Mouse (Mus musculus) lung, embryonic 15.5 days (tissue): ENCODE measurements around the gene Nsun5. TPM values are rescaled to one million over a fixed set of nuclear protein-coding genes. Genes with fewer than 3 reads are reported as not detected.
"Not testable (repeated sequence)": the region's sequence is repeated elsewhere in the genome, so short reads cannot be mapped to it uniquely, and the experiment has no call there.

Source experiments
- ATAC-seq: fragments of 200-750 bp; cut with Nextera tagmentation; 2 replicates; pipeline ENCODE4 v1.8.0; 2017; ENCODE audit warnings: moderate number of reproducible peaks, borderline replicate concordance; ENCODE audit not compliant: low FRiP score, low TSS enrichment; ENCODE audit errors: extremely low read depth
- H3K27ac ChIP-seq: fragments of 300-500 bp; sonication (generic); 2 replicates; pipeline ENCODE4 v1.5.1; 2015; ENCODE audit warnings: moderate library complexity, mild to moderate bottlenecking, inconsistent platforms
- H3K27me3 ChIP-seq: fragments of 300-500 bp; sonication (generic); 2 replicates; pipeline ENCODE4 v1.6.1; 2015; ENCODE audit warnings: inconsistent platforms
- H3K36me3 ChIP-seq: fragments of 300-500 bp; sonication (generic); 2 replicates; pipeline ENCODE4 v1.6.1; 2015; ENCODE audit warnings: inconsistent platforms
- H3K4me1 ChIP-seq: fragments of 300-500 bp; sonication (generic); 2 replicates; pipeline ENCODE4 v1.6.1; 2015; ENCODE audit warnings: inconsistent platforms
- H3K4me2 ChIP-seq: fragments of 300-500 bp; sonication (generic); 2 replicates; pipeline ENCODE4 v1.6.1; 2015; ENCODE audit warnings: inconsistent platforms, mild to moderate bottlenecking, moderate library complexity
- H3K4me3 ChIP-seq: fragments of 300-500 bp; sonication (generic); 2 replicates; pipeline ENCODE4 v1.5.1; 2015; ENCODE audit warnings: mild to moderate bottlenecking, inconsistent platforms
- H3K9ac ChIP-seq: fragments of 300-500 bp; sonication (generic); 2 replicates; pipeline ENCODE4 v1.6.1; 2015; ENCODE audit warnings: inconsistent platforms
- H3K9me3 ChIP-seq: fragments of 300-500 bp; sonication (generic); 2 replicates; pipeline ENCODE4 v1.6.1; 2016; ENCODE audit warnings: inconsistent platforms
- WGBS: fragments of 180-500 bp; shearing (Covaris S2); methylation state at CpG from one replicate; pipeline ENCODE4 v1.1.7; 2015; 5-methylcytosine and 5-hydroxymethylcytosine counted together
- polyA plus RNA-seq: library from polyadenylated mRNA; unstranded; fragments of >200 nt; fragmentation: Nextera tagmentation; extraction: Ambion mirVana; gene quantifications from 2 replicates; pipeline ENCODE4 v1.2.1, GENCODE M21; 2015

The Nsun5 gene
- polyA plus RNA-seq, 1 experiment from 2014 or later: 37.5 TPM

DNA sequence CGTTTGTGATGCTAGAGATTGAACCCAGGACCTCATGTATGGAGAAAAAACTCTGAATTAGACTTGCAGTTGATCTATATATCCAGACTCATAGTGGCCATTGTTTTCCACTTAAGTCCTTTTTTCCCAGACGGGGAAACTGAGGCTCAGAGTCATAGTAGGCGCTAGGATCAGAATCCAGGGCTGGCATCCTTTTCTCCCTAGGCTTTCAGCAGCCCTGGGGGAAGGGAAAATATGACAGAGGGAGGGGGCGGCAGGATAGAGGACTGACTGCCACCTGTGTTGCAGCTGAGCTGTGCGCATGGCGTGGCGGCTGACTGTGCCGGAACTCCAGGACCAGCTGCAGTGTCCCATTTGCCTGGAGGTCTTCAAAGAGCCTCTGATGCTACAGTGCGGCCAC lies 16.8 kb upstream of the Nsun5 start, which contains the start of gene Trim50:
TSS of gene Trim50 (plus strand) at position 301 of the 400 bp plus-strand sequence.
- ATAC-seq: no peak
- Histone ChIP-seq H3K9ac (no peak within 1 kb of the TSS), H3K4me1 (no peaks in the 10 kb centered on the region), H3K4me2 (no peak within 1 kb of the TSS), H3K27ac (no peak within 1 kb of the TSS), H3K9me3 (no peaks in the 10 kb centered on the region), H3K4me3 (no peak within 1 kb of the TSS), H3K36me3 (no peaks in the 10 kb centered on the region), H3K27me3 (peaks cover 14% of the 10 kb centered on the region)
- WGBS: 48% methylated on average over 9 of the region's 9 CpGs

- H3K27me3 ChIP-seq: peaks cover 14% of the 10 kb centered on the region
- no peak overlapping the region for H3K4me3 ChIP-seq
- H3K4me1 ChIP-seq: no peaks in the 10 kb centered on the region
- H3K9ac ChIP-seq: no peak overlapping the region
- no peak overlapping the region for H3K4me2 ChIP-seq
- H3K9me3 ChIP-seq: no peaks in the 10 kb centered on the region
- no peak overlapping the region for H3K27ac ChIP-seq
- no peaks in the 10 kb centered on the region for H3K36me3 ChIP-seq
- 16% methylated on average over 20 of the region's 20 CpGs for WGBS
- no peak for ATAC-seq
Observed at GRCm38 (mm10) chr5:135353564-135353963, 16.2 kb upstream of the Nsun5 start.

DNA sequence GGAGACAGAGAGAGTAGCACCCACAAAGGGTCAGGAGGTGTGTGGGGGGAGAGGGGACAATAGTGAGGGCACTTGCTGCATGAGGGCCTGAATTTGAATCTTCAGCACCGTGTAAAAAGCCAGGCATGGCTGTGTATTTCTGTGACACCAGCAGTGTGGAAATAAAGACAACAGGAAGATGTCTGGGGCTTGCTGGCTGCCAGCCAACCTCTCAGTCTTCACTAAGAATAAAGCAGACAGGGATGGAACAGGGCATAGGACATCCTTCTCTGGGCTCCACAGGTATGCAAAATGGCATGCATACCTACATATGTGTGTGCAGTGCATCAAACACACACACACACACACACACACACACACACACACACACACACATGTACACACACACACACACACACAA lies 13.7 kb upstream of the Nsun5 start:
- WGBS: 21% methylated on average over 1 of the region's 1 CpGs
- Histone ChIP-seq H3K36me3 (no peaks in the 10 kb centered on the region), H3K9me3 (no peaks in the 10 kb centered on the region), H3K27me3 (peaks cover 14% of the 10 kb centered on the region), H3K4me2 (no peak overlapping the region), H3K27ac (no peak overlapping the region), H3K4me3 (no peak overlapping the region), H3K4me1 (no peaks in the 10 kb centered on the region), H3K9ac (no peak overlapping the region)
- ATAC-seq: no peak

GRCm38 (mm10) chr5:135357556-135357955 lies 12.2 kb upstream of the Nsun5 start:
- H3K9me3 ChIP-seq: no peaks in the 10 kb centered on the region
- ATAC-seq: peak; percentile 75; the same call in 1 of the 2 replicates
- WGBS: 82% methylated on average over 2 of the region's 2 CpGs
- no peaks in the 10 kb centered on the region for H3K4me1 ChIP-seq
- H3K27me3 ChIP-seq: peaks cover 14% of the 10 kb centered on the region
- H3K4me3 ChIP-seq: no peak overlapping the region
- no peak overlapping the region for H3K4me2 ChIP-seq
- H3K36me3 ChIP-seq: no peaks in the 10 kb centered on the region
- no peak overlapping the region for H3K9ac ChIP-seq
- no peak overlapping the region for H3K27ac ChIP-seq

- H3K4me1 ChIP-seq: no peaks in the 10 kb centered on the region
- H3K4me2 ChIP-seq: no peak overlapping the region
- no peaks in the 10 kb centered on the region for H3K27me3 ChIP-seq
- WGBS: 77% methylated on average over 2 of the region's 2 CpGs
- no peak overlapping the region for H3K4me3 ChIP-seq
- no peaks in the 10 kb centered on the region for H3K36me3 ChIP-seq
- no peak for ATAC-seq
- H3K9me3 ChIP-seq: no peaks in the 10 kb centered on the region
- H3K9ac ChIP-seq: no peak overlapping the region
- no peak overlapping the region for H3K27ac ChIP-seq
Observed at GRCm38 (mm10) chr5:135359772-135360171, 10.0 kb upstream of the Nsun5 start.

DNA sequence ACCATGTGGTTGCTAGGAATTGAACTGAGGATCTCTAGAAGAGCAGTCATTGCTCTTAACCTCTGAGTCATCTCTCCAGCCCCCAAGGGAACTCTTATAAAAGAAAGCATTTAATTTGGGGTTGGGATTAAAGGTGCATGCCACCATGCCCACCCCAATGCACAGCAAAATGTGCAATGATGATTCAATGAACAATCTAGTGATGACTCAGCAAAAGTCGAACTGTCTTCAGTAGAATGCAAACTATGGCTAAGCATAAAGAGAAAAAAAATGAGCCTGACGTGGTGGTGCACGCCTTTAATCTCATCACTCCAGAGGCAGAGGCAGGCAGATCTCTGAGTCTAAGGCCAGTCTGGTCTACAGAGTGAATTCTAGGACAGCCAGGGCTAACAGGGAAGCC lies 7.2 kb upstream of the Nsun5 start:
- H3K4me1 ChIP-seq: no peaks in the 10 kb centered on the region
- no peak for ATAC-seq
- no peaks in the 10 kb centered on the region for H3K9me3 ChIP-seq
- no peaks in the 10 kb centered on the region for H3K27me3 ChIP-seq
- no peaks in the 10 kb centered on the region for H3K36me3 ChIP-seq
- WGBS: 81% methylated on average over 3 of the region's 3 CpGs
- no peak overlapping the region for H3K4me3 ChIP-seq
- H3K27ac ChIP-seq: no peak overlapping the region
- no peak overlapping the region for H3K9ac ChIP-seq
- no peak overlapping the region for H3K4me2 ChIP-seq

DNA sequence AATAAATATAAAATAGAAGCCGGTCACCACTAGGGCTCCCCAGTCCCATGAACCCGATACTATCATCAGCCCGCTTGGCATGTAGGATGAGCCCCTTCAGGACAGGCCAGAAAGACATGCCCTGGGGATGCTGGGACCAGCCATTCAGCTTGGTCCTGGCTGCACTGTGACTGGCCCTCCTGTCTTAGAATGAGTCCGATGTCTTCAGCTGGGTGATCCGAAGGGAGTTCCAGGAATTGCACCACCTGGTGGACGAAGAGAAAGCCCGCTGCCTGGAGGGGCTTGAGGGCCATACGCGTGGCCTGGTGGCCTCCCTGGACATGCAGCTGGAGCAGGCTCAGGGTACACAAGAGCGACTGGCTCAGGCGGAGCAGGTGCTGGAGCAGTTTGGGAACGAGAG lies 6.2 kb upstream of the Nsun5 start:
- Histone ChIP-seq H3K27ac (no peak overlapping the region), H3K36me3 (no peaks in the 10 kb centered on the region), H3K27me3 (no peaks in the 10 kb centered on the region), H3K4me3 (no peak overlapping the region), H3K4me1 (no peaks in the 10 kb centered on the region), H3K4me2 (no peak overlapping the region), H3K9ac (no peak overlapping the region), H3K9me3 (no peaks in the 10 kb centered on the region)
- ATAC-seq: no peak
- WGBS: 21% methylated on average over 12 of the region's 12 CpGs

DNA sequence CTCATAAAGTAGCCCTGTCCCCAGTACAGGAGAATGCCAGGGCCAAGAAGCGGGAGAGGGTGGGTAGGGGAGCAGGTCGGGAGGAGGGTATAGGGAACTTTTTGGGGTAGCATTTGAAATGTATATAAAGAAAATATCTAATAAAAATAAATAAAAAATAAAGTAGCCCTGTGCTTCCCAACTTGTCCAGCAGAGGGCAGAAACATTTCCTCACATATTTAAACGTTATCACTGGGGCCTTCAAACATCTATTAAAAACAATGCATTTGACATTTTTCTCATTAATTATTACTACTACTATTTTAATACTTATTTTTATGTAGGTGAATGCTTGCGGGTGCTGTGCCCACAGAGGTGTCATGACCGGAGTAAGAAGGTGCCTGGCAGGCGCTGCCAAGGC lies 1.9 kb upstream of the Nsun5 start:
- Histone ChIP-seq H3K27me3 (no peaks in the 10 kb centered on the region), H3K9me3 (no peaks in the 10 kb centered on the region), H3K4me1 (peaks cover 15% of the 10 kb centered on the region), H3K27ac (no peak overlapping the region), H3K4me2 (no peak overlapping the region), H3K9ac (no peak overlapping the region), H3K4me3 (no peak overlapping the region), H3K36me3 (peaks cover 12% of the 10 kb centered on the region; the same call in 1 of the 2 replicates)
- 49% methylated on average over 6 of the region's 6 CpGs for WGBS
- no peak for ATAC-seq

DNA sequence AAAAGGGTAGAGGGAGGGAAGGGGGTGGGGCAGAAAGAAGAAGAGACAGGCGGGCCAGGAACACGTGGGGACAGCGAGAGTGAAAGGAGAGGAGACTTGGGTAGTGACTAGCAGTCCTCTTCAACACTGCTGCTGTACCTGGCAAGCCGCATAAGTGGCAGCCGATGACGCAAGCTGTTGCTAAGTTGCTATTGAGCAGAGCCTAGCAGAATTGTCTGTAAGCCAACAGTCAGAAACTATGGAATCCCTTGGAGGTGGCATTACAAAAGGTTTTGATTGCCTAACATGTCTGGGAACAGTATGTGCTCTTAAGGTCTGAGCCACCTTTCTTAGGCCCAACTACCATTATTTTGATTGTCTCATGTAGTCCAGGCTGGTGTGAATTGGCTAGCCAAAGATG lies 1.4 kb upstream of the Nsun5 start:
- no peak for ATAC-seq
- 88% methylated on average over 6 of the region's 6 CpGs for whole genome bisulfite sequencing
- no peak overlapping the region for H3K27ac ChIP-seq
- H3K4me2 ChIP-seq: no peak overlapping the region
- H3K9me3 ChIP-seq: no peaks in the 10 kb centered on the region
- H3K4me1 ChIP-seq: peaks cover 15% of the 10 kb centered on the region
- no peaks in the 10 kb centered on the region for H3K27me3 ChIP-seq
- H3K4me3 ChIP-seq: no peak overlapping the region
- H3K36me3 ChIP-seq: peaks cover 14% of the 10 kb centered on the region
- H3K9ac ChIP-seq: no peak overlapping the region

DNA sequence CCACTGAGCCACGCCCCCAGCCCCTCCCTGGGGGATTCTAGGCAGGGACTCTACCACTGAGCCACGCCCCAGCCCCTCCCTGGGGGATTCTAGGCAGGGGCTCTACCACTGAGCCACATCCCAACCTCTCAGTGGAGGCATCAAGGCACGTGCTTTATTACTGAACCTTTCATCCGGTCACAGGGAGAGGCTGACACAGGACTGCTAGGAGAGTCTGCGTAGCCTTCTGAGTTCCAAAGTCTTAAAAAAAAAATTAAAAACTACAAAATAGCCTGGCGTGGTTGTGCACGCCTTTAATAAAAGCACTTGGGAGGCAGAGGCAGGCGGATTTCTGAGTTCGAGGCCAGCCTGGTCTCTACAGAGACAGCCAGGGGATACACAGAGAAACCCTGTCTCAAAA lies 557 bp upstream of the Nsun5 start:
- not testable (repeated sequence) for H3K9me3 ChIP-seq, H3K27me3 ChIP-seq, ATAC-seq
- WGBS: 55% methylated on average over 9 of the region's 9 CpGs
- peaks cover 15% of the 10 kb centered on the region for H3K4me1 ChIP-seq
- H3K27ac ChIP-seq: peak overlapping the region; percentile 91
- H3K4me2 ChIP-seq: peak overlapping the region; percentile 79
- peak overlapping the region; percentile 76 for H3K9ac ChIP-seq
- H3K36me3 ChIP-seq: peaks cover 23% of the 10 kb centered on the region
- H3K4me3 ChIP-seq: peak overlapping the region; percentile 98

DNA sequence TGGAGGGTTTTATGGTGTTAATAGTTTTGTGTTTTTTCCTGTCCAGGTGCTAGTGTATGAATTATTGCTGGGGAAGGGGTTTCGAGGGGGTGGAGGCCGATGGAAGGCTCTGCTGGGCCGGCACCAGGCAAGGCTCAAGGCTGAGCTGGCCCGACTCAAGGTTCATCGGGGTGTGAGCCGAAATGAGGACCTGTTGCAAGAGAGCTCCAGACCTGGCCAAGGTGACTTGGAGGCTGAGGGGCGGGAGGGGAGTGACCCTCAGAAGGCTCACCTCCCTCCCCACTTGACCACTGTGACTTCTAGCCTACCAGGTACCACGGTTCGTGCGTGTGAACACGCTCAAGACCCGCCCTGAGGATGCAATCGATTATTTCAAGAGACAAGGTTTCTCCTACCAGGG lies 1.4 kb downstream of the Nsun5 start:
- Histone ChIP-seq H3K4me2 (no peak overlapping the region), H3K4me3 (no peak overlapping the region), H3K4me1 (peaks cover 15% of the 10 kb centered on the region), H3K27ac (no peak overlapping the region), H3K9ac (no peak overlapping the region), H3K27me3 (no peaks in the 10 kb centered on the region), H3K9me3 (no peaks in the 10 kb centered on the region), H3K36me3 (peaks cover 43% of the 10 kb centered on the region)
- 91% methylated on average over 13 of the region's 13 CpGs for WGBS
- ATAC-seq: no peak

GRCm38 (mm10) chr5:135373601-135374000 lies 3.8 kb downstream of the Nsun5 start:
- ATAC-seq: no peak
- no peak overlapping the region for H3K4me2 ChIP-seq
- peaks cover 15% of the 10 kb centered on the region for H3K4me1 ChIP-seq
- 98% methylated on average over 5 of the region's 5 CpGs for WGBS
- no peaks in the 10 kb centered on the region for H3K9me3 ChIP-seq
- H3K9ac ChIP-seq: no peak overlapping the region
- H3K4me3 ChIP-seq: no peak overlapping the region
- peaks cover 62% of the 10 kb centered on the region for H3K36me3 ChIP-seq
- H3K27ac ChIP-seq: no peak overlapping the region
- H3K27me3 ChIP-seq: no peaks in the 10 kb centered on the region

GRCm38 (mm10) chr5:135375167-135375566 lies 5.4 kb downstream of the Nsun5 start:
- ATAC-seq: 0 out of 2 replicates have a peak, but pooled peaks have one; percentile 17
- Histone ChIP-seq H3K9ac (no peak overlapping the region), H3K4me1 (peaks cover 7% of the 10 kb centered on the region), H3K36me3 (peaks cover 78% of the 10 kb centered on the region), H3K4me3 (no peak overlapping the region), H3K9me3 (no peaks in the 10 kb centered on the region), H3K27ac (no peak overlapping the region), H3K27me3 (no peaks in the 10 kb centered on the region), H3K4me2 (no peak overlapping the region)
- WGBS: 50% methylated on average over 8 of the region's 8 CpGs
